Mouse (Mus musculus) limb, embryonic 12.5 days (tissue): ENCODE measurements around the gene Wnt1. TPM values are rescaled to one million over a fixed set of nuclear protein-coding genes. Genes with fewer than 3 reads are reported as not detected.
"Not testable (repeated sequence)": the region's sequence is repeated elsewhere in the genome, so short reads cannot be mapped to it uniquely, and the experiment has no call there.

ENCODE experiments used
- ATAC-seq: fragments of 200-750 bp; cut with Nextera tagmentation; 2 replicates; pipeline ENCODE4 v1.8.0; 2017; ENCODE audit warnings: low read depth, moderate TSS enrichment; ENCODE audit not compliant: insufficient number of reproducible peaks, insufficient read depth, low FRiP score, low TSS enrichment
- H3K27ac ChIP-seq: fragments of 300-500 bp; sonication (generic); 2 replicates; pipeline ENCODE4 v1.5.1; 2016; ENCODE audit warnings: mild to moderate bottlenecking, moderate library complexity
- H3K27me3 ChIP-seq: fragments of 300-500 bp; sonication (generic); 2 replicates; pipeline ENCODE4 v1.6.1; 2016; ENCODE audit warnings: mild to moderate bottlenecking, moderate library complexity
- H3K36me3 ChIP-seq: fragments of 300-500 bp; sonication (generic); 2 replicates; pipeline ENCODE4 v1.6.1; 2016; ENCODE audit warnings: mild to moderate bottlenecking, moderate library complexity
- H3K4me1 ChIP-seq: fragments of 300-500 bp; sonication (generic); replicated peaks from 2 replicates; pipeline ENCODE4 v1.6.1; 2016
- H3K4me2 ChIP-seq: fragments of 300-500 bp; sonication (generic); 2 replicates; pipeline ENCODE4 v1.6.1; 2016; ENCODE audit warnings: mild to moderate bottlenecking, moderate library complexity
- H3K4me3 ChIP-seq: fragments of 300-500 bp; sonication (generic); replicated peaks from 2 replicates; pipeline ENCODE4 v1.5.1; 2016; ENCODE audit warnings: mild to moderate bottlenecking
- H3K9ac ChIP-seq: fragments of 300-500 bp; sonication (generic); replicated peaks from 2 replicates; pipeline ENCODE4 v1.6.1; 2016; ENCODE audit warnings: mild to moderate bottlenecking, moderate library complexity
- H3K9me3 ChIP-seq: fragments of 300-500 bp; sonication (generic); 2 replicates; pipeline ENCODE4 v1.6.1; 2016; ENCODE audit warnings: mild to moderate bottlenecking, moderate library complexity
- WGBS: fragments of 180-500 bp; shearing (Covaris S2); methylation state at CpG from one replicate; pipeline ENCODE4 v1.1.7; 2016; 5-methylcytosine and 5-hydroxymethylcytosine counted together
- polyA plus RNA-seq: library from polyadenylated mRNA; unstranded; fragments of >200 nt; fragmentation: Nextera tagmentation; extraction: Ambion mirVana; gene quantifications from 2 replicates; pipeline ENCODE4 v1.2.1, GENCODE M21; 2016

Gene Wnt1
- polyA plus RNA-seq, 1 experiment from 2014 or later: not detected

- no peak for ATAC-seq
- H3K4me3 ChIP-seq: peak overlapping the region; percentile 48
- peak overlapping the region; percentile 51 for H3K9ac ChIP-seq
- WGBS: 1% methylated on average over 55 of the region's 58 CpGs
- no peaks in the 10 kb centered on the region for H3K9me3 ChIP-seq
- peaks cover 11% of the 10 kb centered on the region for H3K36me3 ChIP-seq
- no peak overlapping the region for H3K27ac ChIP-seq
- peaks cover 91% of the 10 kb centered on the region for H3K27me3 ChIP-seq
- H3K4me1 ChIP-seq: peaks cover 44% of the 10 kb centered on the region
- peak overlapping the region; percentile 77 for H3K4me2 ChIP-seq
Observed at GRCm38 (mm10) chr15:98806809-98807770, 17.4 kb downstream of the Wnt1 start.

- Histone ChIP-seq H3K4me3 (peak overlapping the region; percentile 48), H3K27ac (no peak overlapping the region), H3K27me3 (peaks cover 81% of the 10 kb centered on the region), H3K4me1 (peaks cover 42% of the 10 kb centered on the region), H3K9ac (peak overlapping the region; percentile 51), H3K9me3 (no peaks in the 10 kb centered on the region), H3K4me2 (peak overlapping the region; percentile 77), H3K36me3 (peaks cover 19% of the 10 kb centered on the region)
- WGBS: 2% methylated on average over 34 of the region's 34 CpGs
- no peak for ATAC-seq
Observed at GRCm38 (mm10) chr15:98807895-98808650, 18.4 kb downstream of the Wnt1 start.

GRCm38 (mm10) chr15:98808651-98809134 is 19.0 kb downstream of the Wnt1 start:
- H3K4me2 ChIP-seq: no peak overlapping the region
- WGBS: 5% methylated on average over 6 of the region's 6 CpGs
- ATAC-seq: no peak

GRCm38 (mm10) chr15:98809390-98809789 is 19.7 kb downstream of the Wnt1 start, which contains the start of gene Ddn:
TSS of gene Ddn (minus strand) at chr15:98809490.
- Histone ChIP-seq H3K9ac (no peak within 1 kb of the TSS; the same call in 1 of the 2 replicates), H3K9me3 (no peaks in the 10 kb centered on the region), H3K4me1 (peaks cover 36% of the 10 kb centered on the region), H3K27me3 (peaks cover 68% of the 10 kb centered on the region), H3K4me3 (peak within 1 kb of the TSS; percentile 48; the same call in 1 of the 2 replicates), H3K36me3 (peaks cover 33% of the 10 kb centered on the region), H3K27ac (no peak within 1 kb of the TSS), H3K4me2 (peak within 1 kb of the TSS; percentile 77)
- WGBS: 52% methylated on average over 3 of the region's 3 CpGs
- ATAC-seq: no peak

More at GRCm38 (mm10) chr15:98808651-98809134, 19.0 kb downstream of the Wnt1 start:
- no peak overlapping the region for H3K9ac ChIP-seq
- H3K4me3 ChIP-seq: no peak overlapping the region
- peaks cover 38% of the 10 kb centered on the region for H3K4me1 ChIP-seq
- no peaks in the 10 kb centered on the region for H3K9me3 ChIP-seq
- peaks cover 75% of the 10 kb centered on the region for H3K27me3 ChIP-seq
- peaks cover 26% of the 10 kb centered on the region for H3K36me3 ChIP-seq
- no peak overlapping the region for H3K27ac ChIP-seq

- H3K27ac ChIP-seq, H3K4me2 ChIP-seq, ATAC-seq, H3K9me3 ChIP-seq, H3K9ac ChIP-seq, H3K4me3 ChIP-seq: not testable (repeated sequence)
- H3K4me1 ChIP-seq: peaks cover 34% of the 10 kb centered on the region
- WGBS: 72% methylated on average over 6 of the region's 6 CpGs
- peaks cover 60% of the 10 kb centered on the region for H3K27me3 ChIP-seq
- H3K36me3 ChIP-seq: peaks cover 40% of the 10 kb centered on the region
Observed at GRCm38 (mm10) chr15:98810212-98810611, 20.6 kb downstream of the Wnt1 start.

- Histone ChIP-seq H3K27me3 (peaks cover 33% of the 10 kb centered on the region), H3K4me2 (no peak overlapping the region), H3K27ac (no peak overlapping the region), H3K4me3 (no peak overlapping the region), H3K9me3 (no peaks in the 10 kb centered on the region), H3K36me3 (peaks cover 59% of the 10 kb centered on the region), H3K9ac (no peak overlapping the region), H3K4me1 (peaks cover 8% of the 10 kb centered on the region)
- WGBS: 89% methylated on average over 20 of the region's 20 CpGs
- ATAC-seq: no peak
Observed at GRCm38 (mm10) chr15:98812741-98813424, 23.2 kb downstream of the Wnt1 start.

GRCm38 (mm10) chr15:98818171-98818570 is 28.5 kb downstream of the Wnt1 start:
- WGBS: 89% methylated on average over 7 of the region's 7 CpGs
- no peak overlapping the region for H3K4me3 ChIP-seq
- H3K4me1 ChIP-seq: no peaks in the 10 kb centered on the region
- no peaks in the 10 kb centered on the region for H3K9me3 ChIP-seq
- no peaks in the 10 kb centered on the region for H3K27me3 ChIP-seq
- peaks cover 76% of the 10 kb centered on the region for H3K36me3 ChIP-seq
- H3K4me2 ChIP-seq: no peak overlapping the region
- no peak for ATAC-seq
- H3K9ac ChIP-seq: no peak overlapping the region
- no peak overlapping the region for H3K27ac ChIP-seq

- Histone ChIP-seq H3K36me3 (peaks cover 73% of the 10 kb centered on the region), H3K4me2 (no peak overlapping the region), H3K27me3 (no peaks in the 10 kb centered on the region), H3K4me1 (no peaks in the 10 kb centered on the region), H3K4me3 (no peak overlapping the region), H3K27ac (no peak overlapping the region), H3K9me3 (no peaks in the 10 kb centered on the region), H3K9ac (no peak overlapping the region)
- no peak for ATAC-seq
- 85% methylated on average over 4 of the region's 4 CpGs for WGBS
Observed at GRCm38 (mm10) chr15:98820937-98821336, 31.3 kb downstream of the Wnt1 start.

- 36% methylated on average over 10 of the region's 10 CpGs for WGBS
- Histone ChIP-seq H3K9ac (no peak overlapping the region), H3K4me1 (no peaks in the 10 kb centered on the region)
Observed at GRCm38 (mm10) chr15:98821403-98821802, 31.7 kb downstream of the Wnt1 start.

GRCm38 (mm10) chr15:98822147-98822546 is 32.5 kb downstream of the Wnt1 start:
- Histone ChIP-seq H3K9ac (no peak overlapping the region), H3K4me1 (no peaks in the 10 kb centered on the region), H3K9me3 (no peaks in the 10 kb centered on the region), H3K36me3 (peaks cover 68% of the 10 kb centered on the region), H3K4me3 (no peak overlapping the region), H3K27ac (no peak overlapping the region), H3K4me2 (no peak overlapping the region), H3K27me3 (no peaks in the 10 kb centered on the region)
- 93% methylated on average over 5 of the region's 5 CpGs for WGBS
- no peak for ATAC-seq

More at GRCm38 (mm10) chr15:98821403-98821802, 31.7 kb downstream of the Wnt1 start:
- no peaks in the 10 kb centered on the region for H3K27me3 ChIP-seq
- H3K36me3 ChIP-seq: peaks cover 73% of the 10 kb centered on the region
- no peaks in the 10 kb centered on the region for H3K9me3 ChIP-seq
- H3K27ac ChIP-seq: no peak overlapping the region
- H3K4me3 ChIP-seq: no peak overlapping the region
- ATAC-seq: no peak
- no peak overlapping the region for H3K4me2 ChIP-seq
